Mouse (Mus musculus): ENCODE data around the gene Tor4a.

The Tor4a gene

DNA sequence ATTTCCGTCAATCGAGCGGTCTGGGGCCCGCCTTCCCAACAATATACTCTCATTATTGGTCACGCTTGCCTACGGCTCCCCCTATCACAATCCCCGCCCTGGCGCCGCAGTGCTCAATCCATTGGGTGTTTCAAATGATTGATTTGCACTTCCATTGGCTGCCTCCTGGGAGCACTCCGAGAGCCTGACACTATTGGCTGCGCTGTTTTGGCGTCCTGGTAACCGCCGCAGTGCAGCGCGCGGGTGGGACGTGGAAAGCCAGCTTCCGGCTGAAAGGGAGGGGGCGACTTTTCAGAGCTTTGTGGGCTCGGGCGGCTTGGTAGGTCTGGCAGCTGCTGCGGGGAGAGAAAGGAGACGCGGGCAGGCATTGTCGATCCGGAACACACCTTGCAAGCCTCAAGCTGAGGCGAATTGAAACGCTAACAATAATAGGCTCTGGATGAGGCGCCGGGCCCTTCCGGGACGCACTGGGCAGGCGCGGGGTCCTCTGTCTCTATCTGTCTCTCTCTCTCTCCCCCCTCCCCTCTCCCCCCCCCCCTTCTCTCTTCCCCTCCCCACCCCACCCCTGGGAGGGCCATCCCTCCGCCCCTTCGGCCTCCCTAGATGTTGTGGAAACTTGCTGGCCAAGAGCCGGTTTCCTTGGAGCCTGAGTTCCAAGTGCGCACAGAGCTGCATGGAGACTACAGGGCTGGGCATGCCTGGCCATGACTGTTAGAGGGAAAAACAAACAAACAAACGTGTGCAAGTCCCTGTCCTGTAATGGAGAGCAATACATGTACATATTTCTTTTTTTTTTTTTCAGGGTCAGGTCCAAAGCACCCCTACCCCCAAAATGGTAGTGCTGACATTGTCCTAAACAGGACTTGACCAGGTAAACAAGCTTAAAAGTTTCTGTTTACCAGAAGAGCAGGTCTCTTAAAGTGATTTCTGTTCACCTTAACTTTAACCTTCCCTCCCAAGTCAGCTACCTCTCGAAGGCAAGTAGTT lies 28.4 kb upstream of the Tor4a start:
- DNase-seq = peak; percentile 100

- DNase-seq = no peak
Measured at GRCm38 (mm10) chr2:25224492-25224765, 27.7 kb upstream of the Tor4a start, which contains the start of gene Tubb4b. TSS of gene Tubb4b (minus strand) at chr2:25224702.

- peak; percentile 89 to 92 for DNase-seq
Measured at GRCm38 (mm10) chr2:25223681-25224491, 27.2 kb upstream of the Tor4a start.

GRCm38 (mm10) chr2:25221331-25221772 lies 24.7 kb upstream of the Tor4a start:
- DNase-seq = no peak

DNA sequence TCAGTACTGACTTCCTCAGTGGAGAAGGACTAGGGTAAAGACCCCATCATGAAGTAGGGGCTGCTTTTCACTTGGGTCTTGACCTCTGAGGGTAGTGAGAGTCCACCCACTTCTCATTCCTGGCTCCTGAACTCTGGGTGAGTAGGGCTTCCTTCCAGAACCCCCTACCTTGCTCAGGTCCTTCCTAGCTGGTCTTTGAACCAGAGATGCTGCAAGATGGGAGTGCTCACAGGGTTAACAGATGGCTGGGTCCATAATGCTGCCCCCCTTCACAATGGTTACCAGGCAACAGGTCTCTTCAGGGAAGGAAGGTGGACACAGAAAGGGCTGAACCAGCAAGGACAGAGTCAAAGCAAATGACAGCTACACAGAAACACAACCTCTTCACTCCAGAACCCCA lies 21.8 kb upstream of the Tor4a start, which contains the start of gene Fam166a:
Gene Fam166a (plus strand): TSS at position 301 of the 400 bp plus-strand sequence.
- DNase-seq = no peak

DNA sequence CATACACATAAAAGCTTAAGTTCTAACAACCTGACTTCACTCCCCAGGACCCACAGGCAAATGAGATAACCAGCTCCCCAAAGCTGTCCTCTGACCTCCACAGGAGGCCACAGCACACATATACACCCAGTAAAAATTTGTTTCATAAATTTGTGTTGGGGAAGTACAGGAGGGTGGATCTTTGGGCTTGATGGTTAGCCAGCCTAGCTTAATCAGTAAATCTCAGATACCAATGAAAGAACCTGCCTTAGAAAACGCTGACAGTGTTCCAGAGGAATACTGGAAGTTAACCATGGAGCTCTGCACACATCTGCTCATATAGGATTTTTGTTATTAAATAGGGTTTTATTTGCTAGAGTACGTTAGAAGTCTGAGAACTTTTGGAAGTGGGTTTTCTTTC lies 21.0 kb upstream of the Tor4a start:
- DNase-seq = no peak

- no peak for DNase-seq
Measured at GRCm38 (mm10) chr2:25214444-25214843, 17.8 kb upstream of the Tor4a start, which contains the start of gene Stpg3. TSS of gene Stpg3 (minus strand) at chr2:25214637.

DNA sequence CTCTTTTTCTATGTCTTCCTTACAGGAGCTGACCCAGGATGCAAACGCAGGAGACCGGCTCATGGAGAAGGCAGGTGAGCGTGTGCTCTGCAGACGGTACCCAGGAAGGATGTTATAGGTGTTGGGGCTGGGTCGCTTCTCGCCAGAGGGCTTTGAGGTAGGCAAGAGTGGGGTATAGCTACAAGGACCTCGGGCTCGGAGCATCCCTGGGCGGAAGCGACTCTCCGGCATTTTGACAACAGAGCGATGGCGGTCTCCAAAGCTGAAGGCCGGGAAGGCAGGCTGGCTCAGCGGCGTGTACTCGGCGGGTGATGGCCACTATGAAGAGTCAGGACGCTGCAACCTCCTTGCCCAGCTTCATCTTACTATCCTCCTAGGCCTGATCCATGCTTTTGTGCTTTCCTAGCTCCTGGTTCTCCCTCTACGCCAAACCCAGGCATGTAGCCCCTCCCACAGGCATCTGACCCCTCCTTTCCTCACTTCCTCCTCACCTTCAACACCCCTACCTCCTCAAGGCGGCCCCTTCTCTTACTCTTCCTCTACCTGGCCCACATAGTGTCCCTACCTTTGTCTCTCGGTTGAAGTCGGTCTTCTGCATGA lies 16.7 kb upstream of the Tor4a start:
- no peak for DNase-seq

DNA sequence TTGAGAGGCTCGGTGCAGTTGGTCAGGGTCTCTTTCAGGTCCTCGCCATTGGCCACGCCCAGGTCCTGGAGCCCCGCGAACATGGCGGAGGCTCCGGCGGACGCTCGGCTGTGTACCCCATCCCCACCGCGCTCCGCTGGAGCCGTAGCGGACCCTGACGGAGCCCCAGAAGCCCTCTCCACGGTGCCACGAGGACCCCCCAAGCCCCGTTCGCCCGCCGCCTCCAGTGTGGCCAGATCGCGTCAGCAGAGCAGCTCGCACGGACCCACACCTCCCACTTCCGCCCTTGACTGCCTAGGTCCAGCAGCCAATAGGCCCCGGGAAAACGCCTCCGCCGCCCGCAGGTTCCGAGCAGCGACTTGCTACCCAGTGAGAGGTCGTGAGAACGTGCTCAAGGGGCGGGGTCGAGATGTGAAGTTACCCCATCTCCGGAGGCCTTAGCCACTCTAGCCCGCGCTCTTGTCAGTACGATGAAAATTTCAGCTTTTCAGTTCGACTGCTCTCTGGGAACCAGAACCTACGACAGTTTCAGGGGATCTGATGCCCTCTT lies 14.5 kb upstream of the Tor4a start, which contains the start of gene Nelfb:
Gene Nelfb (minus strand): TSS at position 369 of the 550 bp plus-strand sequence.
- peak; percentile 92 to 95 for DNase-seq

- DNase-seq = peak in 1 of 2 experiments; percentile 15
Measured at GRCm38 (mm10) chr2:25210686-25211085, 14.0 kb upstream of the Tor4a start.

DNA sequence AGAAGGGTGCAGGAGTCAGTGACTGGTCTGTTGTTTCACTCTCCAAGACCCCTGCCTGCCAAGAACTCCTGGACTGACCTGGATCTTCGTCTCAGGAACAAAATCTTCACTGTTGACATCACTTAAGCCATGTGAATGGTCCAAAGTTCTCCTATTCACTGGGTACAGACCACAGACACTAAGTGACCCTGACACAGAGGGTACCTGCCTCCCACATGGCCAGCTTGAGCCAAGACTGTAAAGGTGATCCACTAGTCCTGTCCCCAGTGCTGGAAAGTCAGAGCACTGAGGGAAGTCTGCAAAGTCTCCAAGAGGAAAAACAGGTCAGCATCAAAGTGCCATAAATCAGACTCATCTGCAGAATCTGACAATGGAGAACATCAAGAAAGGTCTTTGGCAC lies 10.9 kb upstream of the Tor4a start:
- no peak for DNase-seq

DNA sequence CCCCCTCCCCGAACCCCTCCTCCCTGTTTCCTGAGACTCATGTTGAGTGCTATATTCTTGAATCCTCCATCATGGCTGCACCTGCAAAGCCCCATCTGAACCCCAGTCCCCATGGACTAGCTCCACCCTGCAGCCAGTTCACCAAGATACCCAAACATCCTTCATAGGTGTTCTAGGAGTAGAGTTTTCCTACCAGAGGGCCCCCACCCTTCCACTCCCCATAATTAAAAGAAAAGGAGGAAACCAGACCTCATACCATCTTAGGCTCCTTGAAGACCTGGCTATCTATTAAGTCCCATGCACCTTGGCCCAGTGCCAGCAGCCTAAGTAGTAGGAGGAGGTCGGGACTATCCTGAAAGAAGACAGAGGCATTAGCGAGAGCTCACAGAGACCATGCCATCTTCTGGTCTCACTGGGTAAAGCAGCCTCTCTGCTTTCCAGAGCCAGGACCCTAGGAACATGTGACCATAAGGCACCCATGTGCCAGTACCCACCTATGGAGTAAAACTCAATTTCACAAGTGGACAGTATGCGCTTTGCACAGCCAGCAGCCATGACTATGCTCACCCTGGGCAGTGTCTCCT lies 7.0 kb upstream of the Tor4a start:
- DNase-seq = no peak

- no peak for DNase-seq
Measured at GRCm38 (mm10) chr2:25200631-25201030, 3.9 kb upstream of the Tor4a start.

DNA sequence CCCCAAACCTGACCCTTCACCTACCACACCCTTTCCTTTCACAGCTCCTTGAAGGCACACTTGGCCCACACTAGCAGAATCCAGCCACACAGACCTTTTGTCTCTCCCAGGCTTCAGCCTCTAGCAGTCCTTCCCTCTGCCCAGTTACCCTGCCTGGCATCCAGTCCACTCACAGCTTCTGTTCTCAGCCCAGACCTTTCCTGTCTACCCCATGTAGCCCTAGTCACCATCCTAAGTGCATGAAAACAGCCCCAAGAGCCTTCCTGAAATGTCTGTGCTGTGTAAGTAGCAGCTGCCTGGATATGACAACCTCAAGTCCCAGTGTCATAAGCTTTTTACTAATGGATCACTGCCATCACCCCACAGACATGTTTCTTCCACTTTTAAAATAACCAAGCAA lies 1.3 kb upstream of the Tor4a start:
- peak in 1 of 2 experiments; percentile 25 for DNase-seq

DNA sequence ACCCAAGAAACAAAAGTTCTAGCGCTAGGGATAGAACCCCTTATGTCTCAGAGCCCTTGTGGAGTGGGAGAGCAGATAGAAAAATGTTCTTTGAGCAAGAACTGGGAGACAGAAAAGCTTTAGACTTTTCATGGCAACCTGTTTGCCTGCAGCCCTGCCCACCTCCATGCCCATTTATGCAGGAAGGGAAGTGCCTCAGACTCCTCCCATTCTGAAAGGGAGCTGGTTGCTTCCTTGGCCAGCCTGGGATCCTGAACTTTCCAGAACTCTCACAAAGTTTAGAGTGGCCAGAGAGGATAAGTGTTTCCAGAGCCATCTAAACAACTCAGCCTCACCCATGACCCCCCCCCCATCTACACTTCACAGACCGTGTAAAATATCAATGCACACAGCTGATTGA lies 505 bp upstream of the Tor4a start:
- peak; percentile 64 to 71 for DNase-seq

DNA sequence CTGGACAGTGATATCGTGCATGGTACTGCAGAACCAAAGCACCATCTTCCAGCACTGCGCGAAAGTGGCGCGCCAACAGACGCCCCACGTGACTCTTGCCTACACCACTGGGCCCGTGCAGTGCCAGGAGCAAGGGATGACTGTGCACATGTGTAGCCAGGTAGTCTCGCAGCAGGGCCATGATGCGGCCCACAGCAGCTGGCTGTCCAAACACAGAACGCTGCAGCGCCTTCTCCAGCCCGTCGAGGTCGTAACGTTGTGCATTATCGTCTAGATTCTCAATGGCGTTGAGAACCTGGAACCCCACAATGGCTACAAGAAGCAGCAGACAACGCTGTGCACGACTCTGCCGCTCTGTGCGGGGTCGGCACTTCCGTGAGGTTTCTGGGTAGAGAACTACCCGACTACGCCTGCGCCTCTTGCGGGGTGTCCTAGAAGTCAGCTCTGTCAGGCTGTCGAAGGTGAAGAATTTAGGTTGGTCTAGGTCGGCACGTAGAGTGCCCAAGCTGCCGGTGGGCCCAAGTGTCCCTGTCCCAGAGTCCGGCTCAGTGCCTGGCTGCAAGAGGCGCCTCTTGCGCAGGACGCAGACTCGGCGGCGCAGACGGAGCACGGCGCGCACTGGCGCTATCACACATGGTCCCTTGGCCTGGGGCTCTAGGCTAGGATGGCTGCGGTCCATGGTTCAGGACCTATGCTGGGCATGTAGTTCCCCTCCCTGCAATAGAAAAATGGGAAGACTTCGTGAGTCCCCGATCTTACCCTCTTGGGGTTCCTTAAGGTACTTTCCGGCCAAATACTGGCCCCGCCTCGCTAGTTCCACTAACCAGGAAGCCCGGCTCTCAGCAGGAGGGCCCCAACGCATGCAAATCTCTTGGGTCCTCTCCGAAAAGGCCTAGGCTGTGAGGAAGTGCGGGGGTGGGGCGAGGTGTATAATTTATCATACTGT lies 1.2 kb downstream of the Tor4a start:
- DNase-seq = peak; percentile 87 to 88

DNA sequence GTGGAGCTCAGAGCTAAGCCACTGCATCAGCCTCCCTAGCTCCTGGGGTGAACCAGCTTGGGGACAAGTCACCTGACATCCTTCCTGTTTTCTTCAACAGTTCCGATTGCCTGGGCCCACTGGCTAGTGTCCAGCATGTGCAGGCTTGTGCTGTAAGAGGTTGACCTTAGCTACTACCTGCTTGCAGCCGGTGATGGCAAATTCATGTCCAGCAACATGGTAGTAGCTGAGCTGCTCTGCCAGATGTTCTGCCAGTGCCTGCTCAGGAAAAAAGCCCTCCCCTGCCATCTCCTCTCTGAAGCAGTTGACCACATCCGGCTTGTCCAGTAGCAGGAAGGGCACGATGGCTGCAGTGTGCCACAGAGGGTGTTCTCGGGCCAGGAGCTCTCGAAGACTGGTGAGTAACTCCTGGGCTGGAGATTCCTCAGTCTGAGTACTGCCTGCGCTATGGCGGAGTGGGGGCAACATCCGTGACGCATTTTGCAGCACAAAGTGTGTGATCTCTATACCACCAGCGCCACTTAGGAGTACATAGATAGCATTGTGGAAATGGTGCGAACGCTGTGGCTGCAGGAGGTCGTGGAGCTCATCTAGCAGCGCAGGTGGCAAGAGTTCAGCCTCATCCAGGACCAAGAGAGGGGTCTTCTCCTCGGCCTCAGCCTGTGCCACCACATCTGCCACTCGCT lies 2.1 kb downstream of the Tor4a start:
- DNase-seq = peak; percentile 42 to 46

- DNase-seq = no peak
Measured at GRCm38 (mm10) chr2:25194006-25194405, 2.7 kb downstream of the Tor4a start.

DNA sequence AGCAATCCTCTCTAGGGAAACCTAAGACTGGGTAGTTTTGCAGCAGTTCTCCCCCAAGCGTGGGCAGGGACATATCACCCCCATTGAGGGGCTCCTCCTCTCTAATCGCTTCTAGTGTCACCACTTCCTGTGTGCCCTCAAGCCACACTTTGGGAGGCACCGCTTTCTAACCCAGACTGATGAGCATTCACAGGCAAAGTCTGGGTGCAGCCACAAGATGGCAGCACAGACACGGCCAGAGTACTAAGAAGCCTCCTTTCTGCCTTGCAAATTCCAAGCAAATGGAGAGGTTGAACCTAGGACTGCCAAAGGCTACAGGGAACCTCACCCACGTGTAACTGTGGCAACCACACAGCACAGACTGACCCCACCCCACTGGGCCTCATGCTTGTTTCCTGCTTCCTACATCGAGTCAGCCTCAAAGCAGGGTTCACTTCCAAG lies 3.3 kb downstream of the Tor4a start:
- peak; percentile 88 to 91 for DNase-seq

- no peak for DNase-seq
Measured at GRCm38 (mm10) chr2:25187841-25188240, 8.8 kb downstream of the Tor4a start.
